Mouse (Mus musculus) thymus, postnatal 0 days (tissue): ENCODE measurements around the gene Sh3gl1. TPM values are rescaled to one million over a fixed set of nuclear protein-coding genes. Genes with fewer than 3 reads are reported as not detected.

ENCODE experiments used
- DNase-seq: peaks from one replicate; pipeline ENCODE4 v3.0.0-alpha.2; 2015; ENCODE audit warnings: low spot score
- polyA plus RNA-seq: library from polyadenylated mRNA; unstranded; fragments of >200 nt; fragmentation: Nextera tagmentation; extraction: Ambion mirVana; gene quantifications from 2 replicates; pipeline ENCODE4 v1.2.1, GENCODE M21; 2015

Gene Sh3gl1
- polyA plus RNA-seq, 1 experiment from 2014 or later: 129 TPM

DNA sequence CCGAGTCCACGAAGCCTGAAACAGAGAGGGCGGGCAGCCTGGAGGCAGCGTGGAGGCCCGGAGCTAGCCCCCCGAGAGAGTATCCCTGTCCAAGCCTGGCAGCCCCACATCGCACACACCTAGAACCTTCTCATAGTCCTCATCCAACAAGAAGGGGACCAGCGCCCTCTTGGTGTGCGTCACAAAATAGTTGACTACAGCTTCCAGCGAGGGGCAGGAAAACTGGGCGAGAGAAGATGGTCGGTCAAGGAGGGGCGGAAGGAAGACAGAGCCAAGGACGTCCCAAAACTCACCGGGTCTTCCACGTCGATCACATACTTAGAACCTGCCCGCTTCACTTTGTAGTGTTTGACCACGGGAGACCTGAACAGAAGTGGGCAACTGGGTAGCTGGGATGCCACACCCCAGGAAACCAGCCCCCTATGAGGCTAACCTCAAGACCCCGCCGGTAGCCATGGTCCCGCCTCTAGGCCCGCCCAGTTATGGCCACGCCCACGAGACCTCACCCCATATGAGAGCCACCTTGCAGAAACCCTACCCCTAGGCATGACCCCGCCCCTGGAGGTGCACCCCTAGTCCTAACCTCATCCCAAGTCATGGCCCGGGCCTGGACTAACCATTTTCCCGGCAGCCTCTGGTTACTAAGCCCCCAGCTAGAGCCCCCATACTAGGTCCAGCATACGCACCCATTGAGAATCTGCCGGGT is 36.5 kb downstream of the Sh3gl1 start:
- no peak for DNase-seq

DNA sequence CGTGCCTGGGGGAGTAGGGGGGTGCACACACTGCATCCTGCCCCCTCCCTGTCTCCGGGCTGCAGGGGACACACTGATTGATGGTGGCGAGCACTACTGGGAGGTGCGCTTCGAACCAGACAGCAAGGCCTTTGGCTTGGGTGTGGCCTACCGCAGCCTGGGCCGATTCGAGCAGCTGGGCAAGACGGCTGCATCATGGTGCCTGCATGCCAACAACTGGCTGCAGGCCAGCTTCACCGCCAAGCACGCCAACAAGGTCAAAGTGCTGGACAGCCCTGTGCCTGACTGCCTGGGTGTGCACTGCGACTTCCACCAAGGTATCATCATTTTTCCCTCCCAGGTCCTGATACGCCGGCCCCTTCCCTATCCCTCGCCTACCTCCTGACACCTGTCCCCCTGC is 40.4 kb downstream of the Sh3gl1 start:
- no peak for DNase-seq

DNA sequence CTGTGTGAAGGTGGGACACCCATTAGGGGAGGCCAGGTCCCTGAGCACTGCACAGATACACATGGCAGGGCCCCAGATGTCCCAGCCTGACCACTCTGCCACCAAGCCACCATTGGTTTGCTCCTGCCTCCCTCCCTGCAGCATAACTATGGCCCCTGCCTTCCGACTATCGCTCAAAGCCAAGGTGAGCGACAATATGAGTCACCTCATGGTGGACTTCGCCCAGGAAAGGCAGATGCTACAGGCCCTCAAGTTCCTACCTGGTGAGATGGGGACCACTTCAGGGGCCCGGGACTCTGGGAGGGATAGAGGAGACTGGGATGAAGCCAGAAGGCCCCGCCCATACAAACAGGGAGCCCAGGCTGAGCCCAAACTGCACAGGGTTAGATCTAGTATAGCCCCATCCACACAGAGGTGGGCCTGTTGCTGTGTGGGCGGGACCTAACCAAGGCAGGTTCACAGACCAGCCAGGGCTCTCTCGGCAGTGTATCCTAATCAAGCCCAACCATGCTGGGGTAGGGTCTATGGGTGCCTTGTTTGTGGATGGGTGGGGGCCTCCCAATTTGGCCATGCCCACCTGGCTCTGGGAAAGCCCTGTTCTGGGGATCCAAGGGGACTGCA is 46.0 kb downstream of the Sh3gl1 start:
- no peak for DNase-seq

DNA sequence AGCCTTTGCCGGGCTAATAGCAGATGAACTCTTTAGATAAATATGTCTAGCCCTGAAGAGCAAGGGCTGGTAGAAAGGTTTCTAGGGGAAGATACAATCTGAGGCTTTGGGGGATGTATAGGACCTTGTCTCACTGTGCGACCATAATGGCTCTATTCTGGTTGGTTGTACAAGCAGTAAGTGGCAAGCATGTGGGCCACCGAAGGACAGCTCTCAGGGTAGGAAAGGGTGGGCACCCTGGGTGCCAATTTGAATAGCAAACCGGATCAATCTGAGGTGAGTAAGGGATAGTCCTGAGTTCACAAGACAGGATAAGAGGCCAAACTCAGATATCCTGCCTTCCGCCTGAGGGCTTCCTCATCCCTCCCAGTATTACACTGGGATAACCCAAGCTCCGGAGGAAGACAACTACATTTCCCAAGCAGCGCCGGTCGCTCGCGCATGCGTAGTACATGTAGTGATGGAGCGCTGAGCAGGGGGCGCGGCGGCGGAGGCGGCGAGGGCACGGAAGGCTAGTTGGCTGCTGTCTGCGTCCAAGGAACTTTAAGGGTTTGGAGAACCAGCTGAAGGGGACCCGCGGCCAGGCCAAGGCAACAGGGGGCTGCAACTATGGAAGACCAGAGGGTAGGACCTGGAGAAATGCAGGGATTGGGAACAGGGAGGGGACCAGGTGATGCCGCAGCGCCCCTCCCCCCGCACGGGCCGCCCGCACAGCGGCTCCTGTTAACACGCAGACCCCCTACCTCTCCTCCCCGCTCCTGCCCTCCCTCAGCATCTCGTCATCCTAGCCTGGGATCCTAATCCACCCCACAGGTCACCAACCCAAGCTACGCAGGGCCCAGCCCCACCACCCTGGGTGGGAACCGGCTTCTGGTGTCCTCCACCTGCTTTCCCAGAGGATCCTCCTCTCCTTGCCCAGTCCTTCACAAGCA is 50.1 kb downstream of the Sh3gl1 start, which contains the start of gene Fsd1:
TSS of gene Fsd1 (plus strand) at position 480 of the 932 bp plus-strand sequence.
- peak; percentile 50 for DNase-seq

DNA sequence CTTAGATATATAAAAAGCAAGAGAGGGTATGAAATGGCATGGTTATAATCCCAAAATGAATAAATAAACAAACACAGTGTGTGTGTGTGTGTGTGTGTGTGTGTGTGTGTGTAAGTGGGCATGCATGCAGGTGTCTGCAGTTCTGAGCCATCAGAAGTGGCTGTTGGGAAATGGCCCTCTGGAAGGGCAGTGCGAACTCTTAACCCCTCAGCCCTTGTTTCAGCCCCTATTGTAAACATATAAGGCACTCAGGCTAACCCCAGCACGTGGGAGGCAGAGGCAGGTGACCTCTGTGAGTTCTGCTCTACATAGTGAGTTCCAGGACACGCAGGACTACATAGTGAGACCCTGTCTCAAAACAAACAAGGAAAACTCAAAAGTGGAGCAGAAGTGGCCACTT is 59.1 kb downstream of the Sh3gl1 start:
- DNase-seq: no peak

DNA sequence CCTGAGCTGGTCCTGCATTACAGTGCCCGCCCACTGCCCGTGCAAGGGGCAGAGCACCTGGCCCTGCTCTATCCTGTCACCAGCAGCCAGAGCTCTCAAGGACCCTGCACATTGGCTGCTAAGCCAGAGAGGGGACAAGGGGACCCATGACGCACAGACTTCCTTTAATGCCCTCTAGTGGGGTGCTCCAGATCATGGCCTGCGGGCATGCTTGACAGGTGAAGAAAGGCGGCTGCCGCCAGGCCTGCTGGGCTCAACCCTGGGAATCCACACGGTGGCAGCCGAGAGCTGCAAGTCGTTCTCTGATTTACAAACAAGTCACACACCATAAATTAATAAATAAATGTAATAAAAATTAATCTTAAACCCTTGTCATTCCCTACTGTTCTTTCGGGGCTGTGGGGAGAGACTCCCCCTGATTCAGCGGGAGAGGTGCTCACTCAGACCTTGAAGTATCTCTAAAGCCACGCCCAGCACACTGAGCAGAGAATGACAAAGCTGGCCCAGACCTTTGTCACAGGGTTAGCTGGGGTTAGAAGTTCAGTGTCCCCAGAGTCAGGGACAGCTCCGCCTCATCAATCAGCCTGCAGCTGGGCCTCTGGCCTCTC is 60.1 kb downstream of the Sh3gl1 start:
- DNase-seq: peak; percentile 85

DNA sequence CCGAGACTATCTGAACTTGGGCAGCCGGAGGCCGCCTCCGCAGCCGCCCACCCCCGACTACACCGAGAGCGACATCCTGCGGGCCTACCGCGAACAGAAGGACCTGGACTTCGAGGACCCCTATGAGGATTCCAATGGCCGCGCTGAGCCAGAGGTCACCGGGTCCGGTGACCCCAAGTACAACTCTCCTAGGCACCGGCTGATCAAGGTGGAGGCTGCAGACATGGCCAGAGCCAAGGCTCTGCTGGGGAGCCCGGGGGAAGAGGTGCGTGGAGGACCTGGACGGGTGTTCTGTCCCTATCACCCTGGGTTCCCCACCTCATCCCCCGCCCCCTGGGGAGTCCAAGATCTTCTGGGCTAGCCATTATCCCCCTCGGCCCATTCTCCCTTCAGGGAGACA is 65.0 kb downstream of the Sh3gl1 start:
- DNase-seq: no peak

DNA sequence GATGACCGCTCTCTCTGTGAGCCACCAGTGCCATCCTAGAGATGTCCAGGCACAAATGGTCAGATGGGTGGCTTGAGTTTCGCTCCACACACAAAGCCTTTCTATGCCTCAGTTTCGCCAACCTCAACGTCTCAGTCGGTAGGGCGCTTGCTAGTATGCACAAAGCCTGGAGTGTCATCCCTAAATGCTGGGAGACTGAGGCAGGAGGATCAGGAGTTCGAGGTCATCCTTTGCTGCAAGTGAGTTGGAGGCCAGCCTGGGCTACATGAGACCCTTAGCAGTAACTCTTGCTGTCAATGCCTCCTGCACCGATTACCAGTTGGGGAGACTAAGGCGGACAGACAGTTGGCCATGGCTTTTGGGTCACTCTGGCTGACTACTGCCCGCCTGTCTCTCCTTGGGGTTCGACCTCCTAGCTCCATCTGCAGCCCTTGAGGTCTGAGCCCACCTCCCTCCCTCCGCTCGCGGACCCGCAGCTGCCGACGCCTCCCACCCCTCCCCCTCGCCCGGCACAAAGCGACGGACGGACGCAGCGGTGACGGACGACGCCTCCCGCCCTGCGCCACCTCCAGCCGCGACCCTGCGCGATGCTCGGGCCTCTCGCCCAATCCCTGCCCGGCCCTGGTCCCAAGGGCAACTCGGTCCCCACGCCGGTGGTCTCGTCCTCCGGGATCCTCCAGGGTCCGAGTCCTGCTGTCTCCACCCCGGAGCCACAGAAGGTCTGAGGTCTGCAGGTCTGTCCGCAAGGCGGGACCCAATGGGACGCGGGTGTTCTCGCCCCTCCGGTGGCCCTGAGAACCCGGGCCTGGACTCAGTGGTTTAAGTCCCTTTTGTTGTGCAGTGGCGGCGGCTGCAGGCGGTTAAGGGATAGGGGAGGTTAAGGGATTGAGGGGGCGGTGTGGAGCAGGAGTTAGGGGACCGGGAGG is 66.2 kb downstream of the Sh3gl1 start, which contains the start of gene Shd:
TSS of gene Shd (plus strand) at position 502 of the 926 bp plus-strand sequence.
- DNase-seq: no peak

DNA sequence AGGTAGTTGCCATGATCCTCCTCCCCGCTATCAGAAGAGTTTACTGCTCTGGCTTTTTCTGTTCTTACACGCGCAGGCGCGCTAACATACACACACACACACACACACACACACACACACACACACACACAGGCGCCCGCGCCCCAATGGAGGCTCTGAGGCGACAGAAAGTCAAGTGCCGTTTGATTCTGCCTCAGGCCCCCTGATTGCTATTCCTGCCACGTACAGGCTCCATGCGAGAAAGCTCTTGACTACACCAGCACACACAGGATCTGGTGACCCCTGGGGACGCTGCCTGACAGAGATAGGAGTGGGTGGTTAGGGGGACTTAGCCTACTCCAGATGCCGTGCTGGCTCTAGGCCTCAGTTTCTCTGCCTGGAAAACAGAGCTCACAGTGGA is 66.9 kb downstream of the Sh3gl1 start:
- DNase-seq: no peak

DNA sequence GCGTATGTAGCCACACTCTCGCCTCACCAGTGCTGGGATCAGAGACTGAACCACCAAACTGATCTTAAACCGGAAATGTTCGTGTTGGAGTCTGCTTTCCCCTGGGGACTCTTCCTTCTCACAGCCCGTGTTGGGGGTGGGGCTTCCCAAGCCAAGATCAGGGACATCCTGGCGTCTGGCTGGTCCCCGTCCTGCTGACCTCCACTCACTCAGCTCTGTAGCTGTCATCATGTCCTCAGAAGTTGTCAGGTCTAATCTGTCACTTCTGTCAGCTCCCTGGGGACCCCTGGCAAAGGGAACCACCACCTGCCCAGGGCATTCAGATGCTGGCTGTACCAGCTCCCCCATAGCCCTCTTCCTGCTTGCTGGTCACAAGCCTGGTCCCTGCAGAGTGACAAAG is 68.2 kb downstream of the Sh3gl1 start:
- no peak for DNase-seq

DNA sequence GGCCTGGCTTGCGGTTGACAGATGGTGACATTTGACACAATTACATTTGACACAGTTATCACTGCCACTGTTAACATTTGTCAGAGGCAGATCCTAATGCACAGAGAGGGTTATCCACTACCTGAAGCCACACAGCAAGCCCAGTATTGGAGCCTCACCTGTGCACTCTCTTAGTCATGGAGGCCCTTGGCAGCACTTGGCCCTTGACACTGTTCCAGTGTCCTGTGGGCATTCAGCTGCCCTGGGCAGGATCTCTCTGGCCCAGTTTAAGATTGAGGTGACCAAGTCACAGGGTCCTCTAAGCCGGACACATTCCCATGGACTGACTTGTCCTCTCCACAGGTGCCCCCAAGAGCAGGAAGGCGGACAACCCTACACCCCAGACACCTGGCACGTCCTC is 69.2 kb downstream of the Sh3gl1 start:
- no peak for DNase-seq

Other genes with a start within 250 kb of the Sh3gl1 start
- gene Zfp119a, start 157.7 kb downstream of the Sh3gl1 start, polyA plus RNA-seq: 6.5 and 7.2 TPM in 2 replicates
- 12.1 and 16.9 TPM in 2 replicates for gene Zfp959, start 144.5 kb downstream of the Sh3gl1 start, polyA plus RNA-seq
- gene Zfp119b, start 87.1 kb downstream of the Sh3gl1 start, polyA plus RNA-seq: 5.6 and 6.0 TPM in 2 replicates
- gene Ebi3, start 84.0 kb downstream of the Sh3gl1 start, polyA plus RNA-seq: 5.2 and 6.1 TPM in 2 replicates
- gene Yju2, start 77.5 kb downstream of the Sh3gl1 start, polyA plus RNA-seq: 32.0 and 32.1 TPM in 2 replicates
- gene Shd, start 66.2 kb downstream of the Sh3gl1 start, polyA plus RNA-seq: 0.80 and 1.6 TPM in 2 replicates
- gene Fsd1, start 50.1 kb downstream of the Sh3gl1 start, polyA plus RNA-seq: 1.9 and 2.7 TPM in 2 replicates
- 17.6 and 18.0 TPM in 2 replicates for gene Stap2, start 31.1 kb downstream of the Sh3gl1 start, polyA plus RNA-seq
- 65.7 and 65.9 TPM in 2 replicates for gene Mpnd, start 30.9 kb downstream of the Sh3gl1 start, polyA plus RNA-seq
- gene Chaf1a, start 3.8 kb upstream of the Sh3gl1 start, polyA plus RNA-seq: 18.0 and 18.5 TPM in 2 replicates
- gene Ubxn6, start 38.4 kb upstream of the Sh3gl1 start, polyA plus RNA-seq: 38.7 and 39.9 TPM in 2 replicates
- gene Hdgfl2, start 43.0 kb upstream of the Sh3gl1 start, polyA plus RNA-seq: 80.0 and 81.8 TPM in 2 replicates
- gene Plin4, start 73.2 kb upstream of the Sh3gl1 start, polyA plus RNA-seq: 0.08 and 0.09 TPM in 2 replicates
- 0.10 and 0.44 TPM in 2 replicates for gene Plin5, start 81.0 kb upstream of the Sh3gl1 start, polyA plus RNA-seq
- gene Lrg1, start 85.4 kb upstream of the Sh3gl1 start, polyA plus RNA-seq: 2.7 and 3.1 TPM in 2 replicates
- gene Sema6b, start 103.7 kb upstream of the Sh3gl1 start, polyA plus RNA-seq: 1.0 TPM in 2 replicates
- 19.5 and 20.9 TPM in 2 replicates for gene Tnfaip8l1, start 125.8 kb upstream of the Sh3gl1 start, polyA plus RNA-seq
- gene Mydgf, start 147.3 kb upstream of the Sh3gl1 start, polyA plus RNA-seq: 58.6 and 59.2 TPM in 2 replicates
- gene Dpp9, start 182.3 kb upstream of the Sh3gl1 start, polyA plus RNA-seq: 30.5 and 32.7 TPM in 2 replicates
- gene Fem1a, start 220.2 kb upstream of the Sh3gl1 start, polyA plus RNA-seq: 11.1 and 12.9 TPM in 2 replicates
- gene Ticam1, start 240.2 kb upstream of the Sh3gl1 start, polyA plus RNA-seq: 2.5 and 3.0 TPM in 2 replicates